Mouse (Mus musculus) skeletal muscle tissue, adult 2 months (tissue): ENCODE results near the gene Rtl10.
A peak's percentile ranks its signal among the peaks of the same experiment; 100 is the strongest.

ENCODE experiments used
- DNase-seq: peaks from one replicate; pipeline ENCODE4 v3.0.0-alpha.2; 2012; ENCODE audit warnings: low read depth, low spot score

The Rtl10 gene

DNA sequence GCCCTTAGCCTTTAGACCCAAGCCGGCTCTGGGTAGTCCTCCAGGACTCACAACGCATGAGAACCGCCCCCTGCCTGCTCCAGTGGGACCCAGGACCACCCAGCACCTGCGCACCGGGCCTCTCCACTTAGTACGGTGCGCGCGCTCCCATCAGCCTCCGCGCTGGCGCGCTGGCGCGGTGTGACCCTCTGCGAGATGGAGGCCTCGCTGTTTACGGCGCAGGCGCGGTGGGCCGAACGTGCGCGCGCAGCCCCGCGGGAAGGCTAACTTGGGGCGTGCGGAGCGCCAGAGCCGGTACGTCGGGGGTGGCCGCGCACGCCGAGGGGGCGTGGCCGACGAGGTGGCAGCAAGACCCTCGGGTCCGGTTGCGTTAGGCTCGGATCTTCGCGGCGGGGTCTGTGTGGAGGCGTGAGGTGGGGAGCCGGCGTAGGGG is at the start of gene Rtl10, which contains the start of gene Gnb1l:
Gene Rtl10, plus strand, starts transcription at position 344 of the 433 bp plus-strand sequence.
Gene Gnb1l, plus strand, starts transcription at position 156 of the 433 bp plus-strand sequence.
- DNase-seq = peak; percentile 92

GRCm38 (mm10) chr16:18449005-18449404 is 49.7 kb upstream of the Rtl10 start:
- DNase-seq = no peak

DNA sequence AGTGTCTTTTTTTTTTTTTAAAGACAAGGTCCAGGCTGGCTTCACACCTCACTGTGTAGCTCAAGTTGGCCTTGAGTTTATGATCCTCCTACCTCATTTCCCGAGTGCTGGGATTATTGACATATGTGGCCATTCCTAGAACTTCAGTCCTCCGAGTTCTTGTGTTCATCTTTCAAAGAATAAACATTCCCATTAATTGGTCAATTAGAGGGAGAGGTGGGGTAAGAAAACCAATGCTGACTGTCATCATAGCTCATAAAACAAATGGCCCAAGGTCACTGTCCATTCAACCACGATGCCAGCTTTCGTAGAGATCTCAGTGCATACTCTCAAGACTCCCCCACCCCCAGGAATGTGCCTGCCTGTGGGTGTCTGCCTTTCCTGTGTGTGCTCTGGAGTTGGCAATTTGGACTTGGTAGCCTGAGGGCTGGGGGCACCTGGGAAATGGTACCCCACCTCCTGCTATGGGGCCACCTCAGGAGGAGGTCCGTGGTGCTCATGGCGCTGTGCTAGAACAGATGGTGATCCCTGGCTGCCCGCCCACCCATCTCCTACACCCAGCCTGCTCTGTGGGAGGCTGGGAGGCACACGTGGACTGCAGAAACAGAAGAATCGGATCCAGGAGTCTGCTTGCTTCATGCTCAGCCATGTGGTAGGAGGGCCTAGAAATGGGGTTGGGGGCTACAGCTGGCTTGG is 47.1 kb upstream of the Rtl10 start:
- no peak for DNase-seq

GRCm38 (mm10) chr16:18452361-18452862 is 46.3 kb upstream of the Rtl10 start:
- DNase-seq = no peak

- no peak for DNase-seq
These were observed 44.9 kb upstream of the Rtl10 start for GRCm38 (mm10) chr16:18453846-18454245.

GRCm38 (mm10) chr16:18455407-18455806 is 43.3 kb upstream of the Rtl10 start:
- DNase-seq = no peak

DNA sequence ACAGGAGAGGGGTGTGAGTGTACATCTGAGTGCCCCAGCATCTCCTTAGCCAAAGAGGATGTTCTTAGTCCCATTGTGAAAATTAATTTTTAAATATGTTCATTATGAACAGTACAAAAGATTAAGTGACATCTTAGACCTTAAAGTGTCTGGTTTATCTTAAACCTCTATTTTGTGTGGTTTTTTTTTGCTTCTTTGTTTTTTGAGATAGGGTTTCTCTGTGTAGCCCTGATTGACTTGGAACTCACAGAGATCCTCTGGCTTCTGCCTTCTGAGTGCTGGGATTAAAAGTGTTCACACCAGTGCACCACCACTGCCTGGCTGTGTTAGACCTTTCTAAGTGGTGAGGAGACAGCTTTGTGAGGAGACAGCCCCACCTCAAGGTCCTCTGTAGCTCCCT is 40.0 kb upstream of the Rtl10 start:
- DNase-seq = no peak

DNA sequence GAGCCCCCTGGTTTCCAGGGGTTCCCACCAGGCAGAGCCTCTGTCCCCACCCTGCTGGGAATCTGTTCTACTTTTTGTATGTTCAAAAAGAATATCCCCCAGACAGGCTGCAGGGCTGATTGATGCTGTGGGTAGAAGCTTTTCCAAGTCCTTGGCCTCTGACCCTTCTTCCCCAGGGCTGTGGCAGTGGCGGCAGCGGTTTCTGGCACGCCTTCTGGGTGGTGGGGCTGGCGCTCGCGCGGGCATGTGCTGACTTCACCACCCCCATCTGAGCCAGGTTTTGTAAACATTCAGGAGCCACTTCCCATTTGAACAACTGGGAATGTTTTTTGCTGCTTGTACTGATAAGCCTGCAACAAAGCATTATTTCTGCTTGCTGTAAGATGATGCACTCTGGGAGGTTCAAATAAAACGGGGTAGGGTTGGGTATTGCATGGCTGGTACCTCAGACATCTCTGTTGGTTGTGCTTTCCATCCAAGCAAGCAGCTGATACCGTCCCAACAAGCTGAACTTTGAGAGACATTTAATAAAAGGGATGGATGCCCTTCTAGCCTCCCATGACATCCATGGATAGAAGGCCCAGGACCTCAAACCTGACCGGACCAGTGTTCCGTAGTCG is 39.3 kb upstream of the Rtl10 start:
- no peak for DNase-seq

DNA sequence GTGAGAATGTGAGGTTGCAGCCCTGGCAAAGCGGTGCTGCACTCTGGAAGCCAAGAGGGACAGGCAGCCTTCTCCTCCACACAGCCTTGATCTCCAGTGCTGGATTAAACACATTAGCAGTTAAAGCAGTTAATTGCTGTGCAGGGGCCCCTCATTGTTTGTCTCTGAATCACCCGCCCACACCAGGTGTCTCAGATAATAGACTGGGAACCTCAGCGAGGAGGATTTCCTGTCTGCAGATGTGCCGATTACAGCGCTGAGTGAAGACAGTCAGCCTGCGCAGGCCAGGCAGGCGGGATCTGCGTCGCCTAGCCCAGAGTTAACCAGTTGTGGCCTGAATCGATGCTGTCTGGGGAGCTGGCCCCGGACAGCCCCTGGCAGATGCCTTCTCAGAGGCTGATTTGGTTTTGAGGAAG is 38.7 kb upstream of the Rtl10 start:
- no peak for DNase-seq

DNA sequence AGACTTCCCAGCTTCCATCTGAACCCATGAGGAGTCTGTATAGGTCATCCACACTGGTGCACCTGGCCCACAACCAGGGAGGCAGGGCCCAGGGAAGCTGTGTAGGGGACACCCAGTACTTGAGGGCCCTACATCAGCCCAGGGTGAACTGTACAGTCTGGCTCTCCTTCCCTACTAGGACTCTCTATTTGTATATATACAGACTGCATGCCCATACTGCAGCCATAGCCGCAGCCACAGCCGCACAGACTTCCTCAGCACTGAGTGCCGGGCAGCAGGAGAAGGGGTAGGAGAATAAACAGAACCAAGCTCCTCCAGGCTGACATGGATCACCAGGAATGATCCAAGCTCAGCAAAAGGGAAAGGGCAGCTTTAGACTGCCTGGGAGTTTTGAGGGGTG is 37.9 kb upstream of the Rtl10 start:
- no peak for DNase-seq

- no peak for DNase-seq
These were observed 36.7 kb upstream of the Rtl10 start for GRCm38 (mm10) chr16:18462031-18462430.

DNA sequence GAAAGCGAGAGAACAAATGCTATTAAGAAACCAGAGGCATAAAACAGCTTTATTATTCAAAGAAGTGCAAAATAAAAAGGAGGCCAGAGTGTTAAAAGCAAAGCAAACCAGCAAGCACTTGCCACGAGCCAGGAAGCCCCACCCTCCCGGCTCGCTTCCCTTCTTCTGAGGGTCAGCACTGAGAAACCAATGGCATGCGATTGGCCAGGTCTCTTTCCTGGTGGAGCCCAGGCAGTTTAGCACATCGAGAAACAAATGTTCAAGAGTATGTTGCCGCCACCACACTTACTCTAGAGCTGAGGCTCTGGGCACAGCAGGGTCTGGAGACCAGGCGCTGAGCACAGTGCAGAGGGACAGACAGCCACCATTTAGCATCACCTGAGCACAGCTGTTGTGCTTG is 36.1 kb upstream of the Rtl10 start:
- DNase-seq = no peak

DNA sequence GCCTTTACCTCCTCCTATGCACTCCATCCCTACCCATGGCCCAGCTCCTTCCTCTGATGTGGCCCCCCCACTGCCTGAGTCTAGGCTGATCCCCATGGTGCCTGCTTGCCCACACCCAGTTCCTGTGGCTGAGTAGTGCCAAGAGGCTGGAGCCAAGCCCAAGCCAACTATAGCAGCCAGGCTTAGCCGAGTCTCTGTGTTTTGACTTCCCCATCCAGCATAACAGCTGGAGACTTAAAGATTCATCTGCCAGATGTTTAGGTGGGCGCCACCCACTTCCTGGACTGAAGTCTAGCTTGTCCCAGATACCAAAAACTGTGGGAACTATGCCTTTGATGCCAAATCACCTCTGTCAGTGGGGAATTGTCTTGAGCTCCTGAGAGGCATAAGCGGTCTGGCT is 34.4 kb upstream of the Rtl10 start:
- peak; percentile 39 for DNase-seq

DNA sequence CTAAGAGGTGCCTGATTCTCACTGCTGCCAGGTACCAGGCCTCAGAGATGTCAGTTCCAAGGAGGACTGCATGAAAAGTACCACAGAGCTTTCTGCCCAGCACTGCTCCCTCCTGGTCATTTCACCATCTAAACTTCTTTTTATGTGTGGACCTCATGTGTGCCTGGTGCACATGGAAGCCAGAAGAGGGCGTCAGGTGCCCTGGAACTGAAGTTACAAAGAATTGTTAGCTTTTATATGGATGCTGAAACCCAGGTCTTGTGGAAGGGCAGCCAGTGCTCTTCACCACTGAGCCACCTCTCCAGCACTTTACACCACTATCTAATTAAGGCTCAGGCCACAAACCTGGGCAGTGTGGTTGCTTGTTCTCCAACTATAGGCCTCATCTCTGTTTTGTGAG is 27.9 kb upstream of the Rtl10 start:
- DNase-seq = no peak

DNA sequence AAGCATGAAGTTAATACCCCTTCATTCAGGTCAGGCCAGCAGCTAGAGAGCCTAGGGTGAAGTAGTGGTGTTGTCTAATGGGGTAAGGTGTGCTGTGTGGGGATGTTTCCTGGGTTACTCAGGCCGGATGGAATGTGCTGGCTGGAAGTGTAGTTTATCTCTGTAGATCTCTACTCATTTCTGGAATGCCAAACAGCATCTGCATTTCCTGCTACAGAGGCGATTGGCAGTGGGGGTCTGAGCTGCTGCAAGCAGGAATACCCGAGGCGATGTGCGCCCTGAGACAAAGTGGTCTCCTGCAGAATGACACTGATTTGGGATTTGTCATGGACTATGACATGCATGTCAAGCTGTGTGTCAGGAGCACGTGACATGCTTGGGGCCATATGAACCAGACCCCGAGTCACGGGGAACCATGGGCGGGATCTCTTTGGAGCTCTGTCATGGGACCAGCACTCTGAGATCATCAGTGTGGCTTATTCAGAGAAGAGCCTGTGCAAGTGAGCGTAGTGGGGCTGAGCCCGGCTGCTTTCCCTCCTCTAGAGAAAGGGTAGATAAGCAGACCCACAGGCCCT is 27.2 kb upstream of the Rtl10 start:
- DNase-seq = no peak

- DNase-seq = no peak
These were observed 26.7 kb upstream of the Rtl10 start for GRCm38 (mm10) chr16:18471976-18472375.

DNA sequence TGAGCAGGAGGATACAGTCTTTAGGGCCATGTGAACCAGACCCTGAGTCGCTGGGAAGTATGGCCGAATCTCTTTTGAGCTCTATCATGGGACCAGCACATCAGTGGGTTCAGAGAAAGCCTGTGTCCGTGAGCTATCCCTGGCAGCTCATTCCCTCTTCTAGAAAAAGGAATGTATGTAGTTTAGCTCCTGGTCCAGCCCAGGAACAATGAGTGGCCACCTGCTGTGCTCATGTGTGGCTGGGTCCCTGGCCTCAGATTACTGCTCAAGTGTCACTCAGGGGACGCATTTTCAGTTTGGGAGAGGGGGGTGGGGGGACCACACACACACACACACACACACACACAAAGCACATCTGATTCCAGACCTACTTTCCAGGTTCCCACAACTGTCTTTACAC is 26.3 kb upstream of the Rtl10 start:
- no peak for DNase-seq

DNA sequence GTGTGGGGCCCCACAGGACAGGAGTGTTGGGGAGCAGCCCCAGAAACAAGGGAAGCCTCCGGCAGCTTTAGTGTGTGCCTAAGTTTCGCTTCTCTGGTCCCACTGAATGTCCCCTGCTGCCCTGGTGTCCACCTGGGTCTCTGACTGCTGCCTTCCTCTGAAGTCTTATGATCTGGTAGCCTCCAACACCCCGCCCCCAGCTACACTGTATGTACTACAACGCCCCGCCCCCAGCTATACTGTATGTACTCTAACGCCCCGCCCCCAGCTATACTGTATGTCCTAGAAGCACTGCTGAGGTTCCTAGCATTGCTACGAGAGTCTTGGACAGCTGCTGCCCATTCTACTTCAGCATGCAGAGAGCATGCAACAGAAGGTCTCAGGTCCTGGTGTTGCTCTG is 25.7 kb upstream of the Rtl10 start:
- DNase-seq = no peak

DNA sequence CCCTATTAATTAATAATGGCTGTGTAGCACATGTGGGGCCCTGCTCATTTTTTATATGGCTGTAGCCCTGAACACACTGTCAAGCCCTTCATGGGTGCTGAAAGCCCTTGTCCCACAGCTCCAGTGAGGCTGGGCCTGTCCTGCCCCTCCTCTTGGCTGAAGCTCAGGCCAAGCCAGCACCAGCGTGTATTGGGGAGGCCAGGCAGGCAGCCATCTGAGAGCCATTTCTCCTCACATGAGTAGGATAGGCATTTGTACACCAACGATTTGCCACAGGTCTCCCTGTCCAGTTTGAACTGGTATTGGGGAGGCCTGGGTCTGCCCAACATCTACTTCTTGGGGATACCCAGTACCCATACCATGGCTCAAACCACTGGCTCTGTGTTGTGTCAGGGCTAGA is 24.7 kb upstream of the Rtl10 start:
- no peak for DNase-seq

GRCm38 (mm10) chr16:18477996-18478395 is 20.7 kb upstream of the Rtl10 start:
- DNase-seq = no peak

DNA sequence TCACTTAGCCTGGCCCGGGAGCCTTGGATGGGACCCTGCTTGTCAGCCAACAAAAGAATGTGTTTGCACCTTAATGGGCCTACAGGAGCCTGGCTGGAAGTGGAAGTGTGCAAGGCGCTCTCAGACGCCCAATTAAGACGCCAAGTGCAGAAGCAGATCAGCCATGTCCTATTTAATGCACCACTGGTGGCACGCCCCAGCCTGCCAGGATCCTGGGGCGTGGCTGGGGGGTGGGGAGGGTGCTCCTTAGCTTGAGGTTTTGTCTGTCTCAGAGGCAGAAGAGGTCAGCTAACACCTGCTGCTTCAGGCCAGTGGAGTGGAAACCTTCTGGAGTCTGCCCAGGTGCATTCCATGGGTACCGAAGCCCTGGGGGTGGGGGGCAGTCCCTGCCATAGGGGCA is 19.0 kb upstream of the Rtl10 start:
- DNase-seq = no peak

- no peak for DNase-seq
These were observed 17.7 kb upstream of the Rtl10 start for GRCm38 (mm10) chr16:18480933-18481485.

GRCm38 (mm10) chr16:18482431-18482830 is 16.3 kb upstream of the Rtl10 start:
- DNase-seq = no peak
